Mouse (Mus musculus) intestine, postnatal 0 days (tissue): ENCODE measurements around the gene C1qtnf12. TPM values are rescaled to one million over a fixed set of nuclear protein-coding genes. Genes with fewer than 3 reads are reported as not detected.
A peak's percentile ranks its signal among the peaks of the same experiment; 100 is the strongest.

Experiments used
- ATAC-seq: fragments of 200-750 bp; cut with Nextera tagmentation; 2 replicates; pipeline ENCODE4 v1.8.0; 2017; ENCODE audit warnings: mild to moderate bottlenecking, moderate TSS enrichment, moderate library complexity
- H3K27ac ChIP-seq: fragments of 300-500 bp; sonication (generic); 2 replicates; pipeline ENCODE4 v1.5.1; 2014; ENCODE audit warnings: mild to moderate bottlenecking, low read depth, low read length, moderate library complexity
- H3K27me3 ChIP-seq: fragments of 300-500 bp; sonication (generic); replicated peaks from 2 replicates; pipeline ENCODE4 v1.6.1; 2014; ENCODE audit warnings: low read length, mixed read lengths; ENCODE audit not compliant: control insufficient read depth, insufficient read depth
- H3K36me3 ChIP-seq: fragments of 300-500 bp; sonication (generic); 2 replicates; pipeline ENCODE4 v1.6.1; 2014; ENCODE audit warnings: mild to moderate bottlenecking, moderate library complexity; ENCODE audit not compliant: control insufficient read depth, insufficient read depth
- H3K4me1 ChIP-seq: fragments of 300-500 bp; sonication (generic); replicated peaks from 2 replicates; pipeline ENCODE4 v1.6.1; 2014; ENCODE audit warnings: antibody characterized with exemption, low read length, mixed read lengths; ENCODE audit not compliant: control insufficient read depth, insufficient read depth
- H3K4me2 ChIP-seq: fragments of 300-500 bp; sonication (generic); replicated peaks from 2 replicates; pipeline ENCODE4 v1.6.1; 2014; ENCODE audit warnings: low read depth, mild to moderate bottlenecking, moderate library complexity
- H3K4me3 ChIP-seq: fragments of 300-500 bp; sonication (generic); 2 replicates; pipeline ENCODE4 v1.5.1; 2014; ENCODE audit warnings: low read depth, low read length
- H3K9ac ChIP-seq: fragments of 300-500 bp; sonication (generic); 2 replicates; pipeline ENCODE4 v1.6.1; 2014; ENCODE audit warnings: mild to moderate bottlenecking, low read depth, low read length
- H3K9me3 ChIP-seq: fragments of 300-500 bp; sonication (generic); 2 replicates; pipeline ENCODE4 v1.6.1; 2016; ENCODE audit warnings: mixed run types; ENCODE audit not compliant: control insufficient read depth
- CTCF ChIP-seq: sonication (generic); IDR thresholded peaks from 2 replicates; pipeline ENCODE4 v1.5.1; 2016; ENCODE audit warnings: low read depth, mild to moderate bottlenecking, control low read depth, antibody characterized with exemption, moderate library complexity
- WGBS: fragments of 180-500 bp; shearing (Covaris S2); extraction: QIAGEN DNeasy Blood & Tissue Kit; methylation state at CpG from one replicate; pipeline ENCODE4 v1.1.7; 2014; 5-methylcytosine and 5-hydroxymethylcytosine counted together
- polyA plus RNA-seq: library from polyadenylated mRNA; unstranded; fragments of >200 nt; fragmentation: Nextera tagmentation; extraction: Ambion mirVana; gene quantifications from 2 replicates; pipeline ENCODE4 v1.2.1, GENCODE M21; 2015

C1qtnf12 gene
- polyA plus RNA-seq: 129 and 138 TPM in 2 replicates

DNA sequence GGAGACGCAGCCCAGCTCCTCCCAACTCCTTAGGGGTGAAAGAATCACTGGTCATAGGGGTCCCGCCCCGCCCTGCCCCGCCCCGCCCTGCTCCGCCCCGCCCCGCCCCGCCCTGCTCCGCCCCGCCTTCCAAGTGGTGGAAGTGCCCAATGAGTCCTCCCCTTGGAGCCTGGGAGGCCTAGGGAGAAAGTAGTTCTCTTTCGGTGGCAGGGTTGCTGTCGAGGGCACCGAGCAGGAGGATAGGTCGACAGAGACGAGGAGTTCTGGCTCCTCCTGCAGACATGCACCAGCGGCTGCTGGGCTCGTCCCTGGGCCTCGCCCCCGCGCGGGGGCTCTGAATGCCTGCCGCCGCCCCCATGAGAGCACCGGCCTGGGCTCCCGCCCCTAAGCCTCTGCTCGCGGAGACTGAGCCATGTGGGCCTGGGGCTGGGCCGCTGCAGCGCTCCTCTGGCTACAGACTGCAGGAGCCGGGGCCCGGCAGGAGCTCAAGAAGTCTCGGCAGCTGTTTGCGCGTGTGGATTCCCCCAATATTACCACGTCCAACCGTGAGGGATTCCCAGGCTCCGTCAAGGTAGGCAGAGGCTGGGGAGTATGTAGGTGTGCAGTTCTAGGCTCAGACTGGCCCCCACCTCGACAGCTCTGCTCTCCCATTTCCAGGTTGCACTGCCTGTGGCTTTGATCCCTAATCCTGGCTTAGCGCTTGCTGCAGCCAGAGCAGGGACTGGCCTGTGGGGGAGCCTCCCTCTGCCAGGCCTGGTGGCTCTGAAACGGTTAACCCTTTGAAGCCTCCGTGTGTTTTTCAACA lies at the start of gene C1qtnf12:
Gene C1qtnf12, plus strand, starts transcription at position 152 of the 805 bp plus-strand sequence.
- peak within 1 kb of the TSS; percentile 65 for H3K9ac ChIP-seq
- H3K36me3 ChIP-seq: peaks cover 31% of the 10 kb centered on the region
- H3K27me3 ChIP-seq: no peaks in the 10 kb centered on the region
- peak within 1 kb of the TSS; percentile 71 for H3K27ac ChIP-seq
- no peaks in the 10 kb centered on the region for H3K9me3 ChIP-seq
- H3K4me1 ChIP-seq: peaks cover 9% of the 10 kb centered on the region; the same call in 1 of the 2 replicates
- peak within 1 kb of the TSS; percentile 61 for H3K4me3 ChIP-seq
- no peak for TF ChIP-seq CTCF
- H3K4me2 ChIP-seq: peak within 1 kb of the TSS; percentile 95
- ATAC-seq: peak; percentile 55
- under 1% methylated on average over 42 of the region's 42 CpGs for WGBS

DNA sequence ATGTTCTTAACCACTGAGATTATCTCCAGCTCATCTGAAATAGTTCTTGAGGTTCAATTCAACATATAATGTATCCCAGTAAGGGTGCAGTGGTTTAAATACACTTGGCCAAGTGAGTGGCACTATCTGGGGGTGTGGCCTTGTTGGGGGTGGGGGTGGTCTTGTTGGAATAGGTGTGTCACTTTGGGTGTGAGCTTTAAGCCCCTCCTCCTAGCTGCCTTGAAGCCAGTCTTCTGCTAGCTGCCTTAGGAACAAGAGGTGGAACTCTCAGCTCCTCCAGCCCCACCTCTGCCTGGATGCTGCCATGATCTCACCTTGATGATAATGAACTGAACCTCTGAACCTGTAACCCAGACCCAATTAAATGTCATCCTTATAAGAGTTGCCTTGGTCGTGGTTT lies 30.1 kb upstream of the C1qtnf12 start:
- Histone ChIP-seq H3K9me3 (no peaks in the 10 kb centered on the region), H3K27me3 (no peaks in the 10 kb centered on the region), H3K4me2 (no peak overlapping the region), H3K4me1 (no peaks in the 10 kb centered on the region), H3K9ac (no peak overlapping the region), H3K4me3 (no peak overlapping the region), H3K36me3 (no peaks in the 10 kb centered on the region), H3K27ac (no peak overlapping the region)
- 58% methylated on average over 1 of the region's 1 CpGs for WGBS
- no peak for TF ChIP-seq CTCF
- no peak for ATAC-seq

DNA sequence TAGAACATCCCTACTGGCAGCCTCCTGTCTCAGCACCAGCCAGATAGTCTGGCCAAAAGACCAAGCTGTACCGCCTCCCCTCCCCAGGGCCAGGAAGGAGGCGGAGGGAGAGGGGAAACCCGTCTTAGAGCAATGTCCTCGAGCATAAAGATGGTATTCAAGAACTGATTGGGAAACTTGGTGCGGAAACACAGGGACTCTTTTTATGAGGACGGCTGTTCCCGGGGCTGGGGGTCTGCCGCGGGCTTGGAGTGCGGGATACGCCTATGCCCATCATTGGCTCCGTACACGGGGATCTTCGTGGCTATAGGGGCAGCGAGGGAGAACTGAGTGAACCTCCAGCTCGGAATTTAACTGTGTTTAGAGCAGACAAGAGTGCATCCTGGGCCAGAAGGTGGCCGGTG lies 19.1 kb upstream of the C1qtnf12 start:
- ATAC-seq: peak; percentile 15
- peaks cover 7% of the 10 kb centered on the region for H3K4me1 ChIP-seq
- WGBS: 2% methylated on average over 17 of the region's 17 CpGs
- peak overlapping the region; percentile 95 for H3K27ac ChIP-seq
- peak overlapping the region; percentile 92 for H3K9ac ChIP-seq
- peaks cover 15% of the 10 kb centered on the region; the same call in 1 of the 2 replicates for H3K36me3 ChIP-seq
- no peak for TF ChIP-seq CTCF
- H3K9me3 ChIP-seq: no peaks in the 10 kb centered on the region
- H3K27me3 ChIP-seq: no peaks in the 10 kb centered on the region
- peak overlapping the region; percentile 99 for H3K4me3 ChIP-seq
- H3K4me2 ChIP-seq: peak overlapping the region; percentile 84

DNA sequence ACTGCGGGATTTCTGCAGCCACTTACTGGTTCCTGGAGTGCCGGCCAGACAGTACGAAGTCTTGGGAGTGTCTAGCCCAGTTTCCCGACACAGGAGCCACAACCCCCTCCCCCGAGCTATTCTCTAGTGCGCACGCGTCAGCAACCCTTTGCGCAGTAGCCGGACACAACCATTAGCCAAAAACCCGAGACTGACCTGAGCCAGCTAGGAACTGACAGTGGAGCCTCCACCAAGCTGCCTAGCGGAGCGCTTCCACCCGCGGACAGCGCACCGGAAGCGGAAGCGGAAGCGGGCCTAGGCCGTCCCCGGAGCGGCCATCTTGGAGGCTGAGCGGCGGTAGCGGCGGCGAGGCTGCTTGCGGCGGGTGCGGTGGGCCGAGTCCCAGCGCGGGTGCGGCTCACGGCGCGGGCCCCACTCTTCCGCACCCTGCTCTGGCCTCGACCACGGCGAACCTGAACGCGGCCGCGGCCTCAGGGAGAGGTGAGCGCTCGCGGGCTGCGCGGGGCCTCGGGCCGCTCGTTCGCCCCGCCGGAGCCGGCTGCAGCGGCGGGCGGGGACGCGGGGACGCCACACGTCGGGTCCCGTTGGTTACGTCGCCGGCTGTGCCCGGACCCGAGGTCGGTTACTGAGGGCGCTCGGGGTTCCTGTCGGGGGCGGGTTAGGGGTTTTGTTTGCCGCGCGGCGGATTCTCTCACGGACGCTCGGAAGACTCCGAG lies 18.4 kb upstream of the C1qtnf12 start, which contains the start of gene Ube2j2:
Gene Ube2j2, plus strand, starts transcription at position 298 of the 716 bp plus-strand sequence.
- peak within 1 kb of the TSS; percentile 92 for H3K9ac ChIP-seq
- no peaks in the 10 kb centered on the region for H3K27me3 ChIP-seq
- H3K36me3 ChIP-seq: peaks cover 21% of the 10 kb centered on the region; the same call in 1 of the 2 replicates
- peak within 1 kb of the TSS; percentile 99 for H3K4me3 ChIP-seq
- H3K9me3 ChIP-seq: no peaks in the 10 kb centered on the region
- ATAC-seq: peak; percentile 94
- no peak; the same call in 1 of the 2 replicates for TF ChIP-seq CTCF
- H3K4me1 ChIP-seq: peaks cover 7% of the 10 kb centered on the region
- H3K4me2 ChIP-seq: peak within 1 kb of the TSS; percentile 84
- peak within 1 kb of the TSS; percentile 95 for H3K27ac ChIP-seq
- WGBS: under 1% methylated on average over 79 of the region's 85 CpGs

DNA sequence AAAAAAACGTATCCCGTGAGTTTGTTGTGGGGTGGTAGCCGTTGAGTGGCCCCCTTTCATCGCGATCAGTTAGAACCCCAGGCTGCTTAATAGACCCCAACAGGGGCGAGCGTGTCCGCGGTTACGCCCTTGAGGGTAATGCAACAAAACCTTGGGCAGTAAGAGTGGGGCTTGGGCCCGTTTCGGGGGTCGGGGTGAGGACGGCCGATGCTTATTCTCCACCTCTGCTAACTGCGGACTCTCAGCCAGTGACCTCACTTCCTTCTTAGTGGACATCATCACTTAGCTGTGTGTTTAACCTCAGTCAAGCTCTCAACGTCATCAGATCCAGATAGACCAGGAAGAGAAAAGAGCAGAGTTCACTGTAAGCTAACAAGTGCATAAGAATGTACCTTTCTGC lies 17.8 kb upstream of the C1qtnf12 start:
- peaks cover 22% of the 10 kb centered on the region; the same call in 1 of the 2 replicates for H3K36me3 ChIP-seq
- H3K9ac ChIP-seq: peak overlapping the region; percentile 92
- H3K27ac ChIP-seq: peak overlapping the region; percentile 95
- peak overlapping the region; percentile 99 for H3K4me3 ChIP-seq
- ATAC-seq: peak; percentile 55
- under 1% methylated on average over 17 of the region's 17 CpGs for WGBS
- no peaks in the 10 kb centered on the region for H3K9me3 ChIP-seq
- TF ChIP-seq CTCF: no peak
- H3K4me1 ChIP-seq: peaks cover 7% of the 10 kb centered on the region
- H3K4me2 ChIP-seq: peak overlapping the region; percentile 84
- no peaks in the 10 kb centered on the region for H3K27me3 ChIP-seq

DNA sequence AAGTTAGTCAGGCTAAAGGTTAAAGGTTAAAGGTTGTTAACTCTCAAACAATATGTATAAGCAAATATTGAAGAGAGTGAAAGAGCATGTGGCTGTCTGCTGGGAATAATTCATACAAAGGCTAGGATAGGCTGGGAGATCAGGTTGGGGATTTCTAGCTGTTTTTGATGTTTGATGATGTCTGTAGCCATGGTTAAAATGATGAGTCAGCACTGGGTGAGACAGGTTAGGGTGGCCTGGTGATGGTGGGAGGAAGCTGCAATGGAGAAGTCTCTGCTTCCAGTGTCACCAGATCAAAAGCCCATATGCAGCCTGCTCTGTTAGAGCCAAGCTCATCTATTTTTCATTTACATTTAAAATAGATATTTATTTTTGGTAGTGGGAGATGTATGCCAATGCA lies 15.0 kb upstream of the C1qtnf12 start:
- Histone ChIP-seq H3K36me3 (peaks cover 50% of the 10 kb centered on the region), H3K4me3 (no peak overlapping the region)
- no peak for ATAC-seq

More for the DNA sequence above, 15.0 kb upstream of the C1qtnf12 start:
- Histone ChIP-seq H3K9ac (no peak overlapping the region), H3K9me3 (no peaks in the 10 kb centered on the region), H3K27me3 (no peaks in the 10 kb centered on the region), H3K4me1 (peaks cover 7% of the 10 kb centered on the region), H3K27ac (no peak overlapping the region), H3K4me2 (no peak overlapping the region)
- no peak for TF ChIP-seq CTCF
